Mouse (Mus musculus) heart, embryonic 13.5 days (tissue): ENCODE data around the gene Ndufa1. TPM values are rescaled to one million over a fixed set of nuclear protein-coding genes. Genes with fewer than 3 reads are reported as not detected.
A peak's percentile ranks its signal among the peaks of the same experiment; 100 is the strongest.
"Not testable (repeated sequence)": the region's sequence is repeated elsewhere in the genome, so short reads cannot be mapped to it uniquely, and the experiment has no call there.

Experiments
- ATAC-seq: fragments of 200-750 bp; cut with Nextera tagmentation; 2 replicates; pipeline ENCODE4 v1.8.0; 2017; ENCODE audit warnings: moderate TSS enrichment; ENCODE audit not compliant: insufficient number of reproducible peaks, low FRiP score, low TSS enrichment; ENCODE audit errors: extremely low read depth
- H3K27ac ChIP-seq: fragments of 300-500 bp; sonication (generic); replicated peaks from 2 replicates; pipeline ENCODE4 v1.5.1; 2015; ENCODE audit warnings: moderate library complexity, mild to moderate bottlenecking, inconsistent platforms
- H3K27me3 ChIP-seq: fragments of 300-500 bp; sonication (generic); replicated peaks from 2 replicates; pipeline ENCODE4 v1.6.1; 2015; ENCODE audit warnings: mild to moderate bottlenecking, inconsistent platforms
- H3K36me3 ChIP-seq: fragments of 300-500 bp; sonication (generic); 2 replicates; pipeline ENCODE4 v1.6.1; 2015; ENCODE audit warnings: mild to moderate bottlenecking, inconsistent platforms
- H3K4me1 ChIP-seq: fragments of 300-500 bp; sonication (generic); 2 replicates; pipeline ENCODE4 v1.6.1; 2015; ENCODE audit warnings: inconsistent platforms
- H3K4me2 ChIP-seq: fragments of 300-500 bp; sonication (generic); 2 replicates; pipeline ENCODE4 v1.6.1; 2015; ENCODE audit warnings: inconsistent platforms, mild to moderate bottlenecking, moderate library complexity
- H3K4me3 ChIP-seq: fragments of 300-500 bp; sonication (generic); 2 replicates; pipeline ENCODE4 v1.5.1; 2015; ENCODE audit warnings: moderate library complexity, mild to moderate bottlenecking, inconsistent platforms
- H3K9ac ChIP-seq: fragments of 300-500 bp; sonication (generic); 2 replicates; pipeline ENCODE4 v1.6.1; 2015; ENCODE audit warnings: inconsistent platforms, mild to moderate bottlenecking, moderate library complexity
- H3K9me3 ChIP-seq: fragments of 300-500 bp; sonication (generic); 2 replicates; pipeline ENCODE4 v1.6.1; 2016; ENCODE audit warnings: inconsistent platforms
- WGBS: fragments of 180-500 bp; shearing (Covaris S2); methylation state at CpG from one replicate; pipeline ENCODE4 v1.1.7; 2015; ENCODE audit warnings: mixed read lengths; 5-methylcytosine and 5-hydroxymethylcytosine counted together
- polyA plus RNA-seq: library from polyadenylated mRNA; unstranded; fragments of >200 nt; fragmentation: Nextera tagmentation; extraction: Ambion mirVana; gene quantifications from 2 replicates; pipeline ENCODE4 v1.2.1, GENCODE M21; 2015

Ndufa1 gene
- 659 and 790 TPM in 2 replicates for polyA plus RNA-seq

DNA sequence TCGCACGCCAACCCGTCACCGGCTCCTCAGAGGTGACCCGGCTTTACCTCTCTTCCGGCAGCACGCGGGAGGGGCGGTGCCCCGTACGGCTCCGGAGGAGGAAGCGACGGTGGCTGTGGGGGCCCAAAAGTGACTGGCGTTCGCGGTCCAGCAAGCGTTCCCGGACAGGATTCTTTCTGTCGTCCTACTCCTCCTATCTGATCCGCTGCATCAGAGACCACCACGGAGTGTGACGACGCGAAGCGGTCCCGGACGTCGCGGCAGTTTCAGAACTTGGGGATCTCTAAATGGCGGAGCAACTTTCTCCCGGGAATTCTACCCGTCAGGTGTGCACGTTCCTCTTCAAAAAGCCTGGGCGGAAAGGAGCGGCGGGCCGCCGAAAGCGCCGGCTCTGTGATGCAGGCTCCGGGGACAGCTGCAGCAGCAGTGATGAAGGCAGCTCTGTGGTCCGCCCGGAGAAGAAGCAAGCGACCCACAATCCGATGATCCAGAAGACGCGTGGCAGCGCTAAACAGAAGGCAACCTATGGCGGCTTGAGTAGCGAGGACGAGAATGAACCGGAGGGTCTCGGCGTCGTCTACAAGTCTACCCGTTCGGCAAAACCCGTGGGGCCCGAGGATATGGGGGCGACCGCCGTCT, at the start of gene Ndufa1, which contains the start of gene Rnf113a1:
Ndufa1 (minus strand) TSS at position 59 of the 639 bp plus-strand sequence.
Rnf113a1 (plus strand) TSS at position 141 of the 639 bp plus-strand sequence.
- H3K27me3 ChIP-seq, result no peaks in the 10 kb centered on the region
- peak within 1 kb of the TSS; percentile 80 for H3K9ac ChIP-seq
- H3K27ac ChIP-seq, result peak within 1 kb of the TSS; percentile 63
- H3K4me2 ChIP-seq, result peak within 1 kb of the TSS; percentile 79
- peaks cover 5% of the 10 kb centered on the region; the same call in 1 of the 2 replicates for H3K36me3 ChIP-seq
- H3K4me3 ChIP-seq, result peak within 1 kb of the TSS; percentile 66
- 9% methylated on average over 63 of the region's 63 CpGs for WGBS
- ATAC-seq, result peak; percentile 46; the same call in 1 of the 2 replicates
- no peaks in the 10 kb centered on the region for H3K9me3 ChIP-seq
- H3K4me1 ChIP-seq, result peaks cover 4% of the 10 kb centered on the region

DNA sequence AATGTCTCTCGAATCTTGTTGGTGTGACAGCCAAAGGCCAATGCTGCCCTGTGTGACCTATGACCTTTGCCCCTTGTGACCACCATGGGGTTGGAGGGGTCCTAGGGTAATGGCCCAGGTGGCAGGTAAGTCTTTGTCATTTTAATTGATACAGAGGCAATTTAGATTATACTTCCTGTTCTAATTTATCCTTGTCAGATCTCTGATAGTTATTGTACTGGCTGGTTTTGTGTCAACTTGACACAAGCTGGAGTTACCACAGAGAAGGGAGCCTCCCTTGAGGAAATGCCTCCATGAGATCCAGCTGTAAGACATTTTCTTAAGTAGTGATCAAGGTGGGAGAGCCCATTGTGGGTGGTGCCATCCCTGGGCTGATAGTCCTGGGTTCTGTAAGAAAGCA, 31.2 kb upstream of the Ndufa1 start, which contains the start of gene Rhox1:
Rhox1 (minus strand) TSS at position 101 of the 400 bp plus-strand sequence.
- not testable (repeated sequence) for H3K4me2 ChIP-seq, H3K4me3 ChIP-seq, H3K4me1 ChIP-seq, H3K36me3 ChIP-seq, H3K27ac ChIP-seq, ATAC-seq, H3K9ac ChIP-seq, H3K27me3 ChIP-seq, H3K9me3 ChIP-seq
- WGBS, result 53% methylated on average over 1 of the region's 1 CpGs

DNA sequence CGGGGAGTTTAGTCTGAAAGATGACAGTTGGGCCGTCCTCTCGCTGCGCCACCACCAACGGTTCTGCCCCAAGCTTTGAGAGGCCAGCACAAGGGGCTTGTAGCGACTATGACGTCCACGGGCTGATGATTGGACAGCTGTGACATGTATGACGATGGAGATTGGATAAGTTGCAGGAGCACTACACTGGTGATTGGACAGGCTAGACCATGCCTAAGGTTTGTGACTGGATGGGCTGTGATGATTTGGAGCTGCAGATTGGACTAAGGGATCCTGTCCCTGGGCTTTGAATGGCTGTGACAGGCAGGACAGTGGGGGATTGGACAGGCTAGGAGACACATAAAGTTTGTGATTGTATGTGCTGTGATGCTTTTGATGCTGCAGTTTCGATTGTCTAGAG, 20.0 kb upstream of the Ndufa1 start, which contains the start of gene Gm9:
Gm9 (minus strand) TSS at position 101 of the 400 bp plus-strand sequence.
- H3K4me1 ChIP-seq, result no peaks in the 10 kb centered on the region
- no peak within 1 kb of the TSS for H3K9ac ChIP-seq
- WGBS, result 85% methylated on average over 10 of the region's 10 CpGs
- no peaks in the 10 kb centered on the region for H3K36me3 ChIP-seq
- no peaks in the 10 kb centered on the region for H3K9me3 ChIP-seq
- H3K27ac ChIP-seq, result no peak within 1 kb of the TSS
- H3K4me2 ChIP-seq, result no peak within 1 kb of the TSS
- H3K4me3 ChIP-seq, result no peak within 1 kb of the TSS
- ATAC-seq, result no peak
- no peaks in the 10 kb centered on the region for H3K27me3 ChIP-seq

DNA sequence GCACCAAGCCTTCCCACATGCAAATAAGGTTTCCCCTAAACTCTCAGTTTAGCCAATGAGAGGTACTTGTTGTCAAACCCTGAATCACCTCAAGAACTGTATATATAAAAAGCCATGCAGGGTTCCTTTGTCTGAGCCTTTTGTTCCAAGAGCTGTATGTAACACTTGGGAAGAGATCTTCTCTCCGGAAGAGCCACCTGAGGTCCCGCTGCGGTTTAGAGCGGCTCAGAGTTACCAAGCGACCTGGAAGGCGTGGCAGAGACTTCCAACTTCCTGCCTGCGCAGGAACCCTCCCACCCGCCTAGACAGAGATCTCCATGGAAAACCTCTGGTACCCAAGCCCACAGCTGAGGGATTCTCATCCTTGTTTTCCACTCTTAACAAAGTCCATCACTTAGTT, 7.7 kb upstream of the Ndufa1 start:
- Histone ChIP-seq H3K9me3 (no peaks in the 10 kb centered on the region), H3K36me3 (no peaks in the 10 kb centered on the region), H3K27me3 (no peaks in the 10 kb centered on the region), H3K27ac (no peak overlapping the region), H3K4me2 (no peak overlapping the region), H3K9ac (no peak overlapping the region), H3K4me3 (no peak overlapping the region), H3K4me1 (no peaks in the 10 kb centered on the region)
- WGBS, result 52% methylated on average over 8 of the region's 8 CpGs
- ATAC-seq, result no peak

DNA sequence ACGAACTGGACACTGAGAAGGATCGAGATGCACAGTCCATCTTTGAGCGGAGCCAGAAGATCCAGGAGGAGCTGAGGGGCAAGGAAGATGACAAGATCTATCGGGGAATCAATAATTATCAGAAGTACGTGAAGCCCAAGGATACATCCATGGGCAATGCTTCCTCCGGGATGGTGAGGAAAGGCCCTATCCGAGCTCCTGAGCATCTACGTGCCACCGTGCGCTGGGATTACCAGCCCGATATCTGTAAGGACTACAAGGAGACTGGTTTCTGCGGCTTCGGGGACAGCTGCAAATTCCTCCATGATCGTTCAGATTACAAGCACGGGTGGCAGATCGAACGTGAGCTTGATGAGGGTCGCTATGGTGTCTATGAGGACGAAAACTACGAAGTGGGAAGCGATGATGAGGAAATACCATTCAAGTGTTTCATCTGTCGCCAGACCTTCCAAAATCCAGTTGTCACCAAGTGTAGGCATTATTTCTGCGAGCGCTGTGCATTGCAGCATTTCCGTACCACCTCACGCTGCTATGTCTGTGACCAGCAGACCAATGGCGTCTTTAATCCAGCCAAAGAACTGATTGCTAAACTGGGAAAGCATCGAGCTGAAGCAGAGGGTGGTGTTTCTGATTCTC, 899 bp upstream of the Ndufa1 start:
- no peak overlapping the region for H3K27ac ChIP-seq

DNA sequence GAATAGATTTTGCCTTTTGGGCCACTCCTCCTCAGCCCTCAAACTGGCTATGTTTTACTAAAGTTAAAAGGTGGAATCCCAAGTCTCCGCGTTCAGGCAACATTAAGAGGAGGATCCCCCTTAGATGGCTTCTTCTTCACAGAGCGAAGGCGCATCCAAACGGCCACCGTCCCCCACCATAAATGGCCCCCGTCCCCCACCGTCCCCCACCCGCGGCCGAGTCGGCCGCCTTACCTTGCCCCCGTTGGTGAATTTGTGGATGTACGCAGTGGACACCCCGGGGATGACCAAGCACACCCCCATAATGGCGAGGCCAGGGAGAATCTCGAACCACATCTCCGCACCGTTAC, 233 bp downstream of the Ndufa1 start:
- H3K4me2 ChIP-seq, result peak overlapping the region; percentile 79
- H3K27me3 ChIP-seq, result no peaks in the 10 kb centered on the region
- ATAC-seq, result no peak
- no peak overlapping the region for H3K27ac ChIP-seq
- WGBS, result 11% methylated on average over 20 of the region's 20 CpGs
- H3K4me1 ChIP-seq, result peaks cover 4% of the 10 kb centered on the region
- H3K9ac ChIP-seq, result peak overlapping the region; percentile 80
- H3K4me3 ChIP-seq, result peak overlapping the region; percentile 66
- H3K9me3 ChIP-seq, result no peaks in the 10 kb centered on the region
- peaks cover 5% of the 10 kb centered on the region; the same call in 1 of the 2 replicates for H3K36me3 ChIP-seq

More for the DNA sequence above, 899 bp upstream of the Ndufa1 start:
- no peak for ATAC-seq
- 18% methylated on average over 28 of the region's 28 CpGs for WGBS
- Histone ChIP-seq H3K9me3 (no peaks in the 10 kb centered on the region), H3K27me3 (no peaks in the 10 kb centered on the region), H3K9ac (peak overlapping the region; percentile 80), H3K4me2 (peak overlapping the region; percentile 79), H3K4me1 (peaks cover 4% of the 10 kb centered on the region), H3K36me3 (peaks cover 5% of the 10 kb centered on the region; the same call in 1 of the 2 replicates), H3K4me3 (peak overlapping the region; percentile 66)

DNA sequence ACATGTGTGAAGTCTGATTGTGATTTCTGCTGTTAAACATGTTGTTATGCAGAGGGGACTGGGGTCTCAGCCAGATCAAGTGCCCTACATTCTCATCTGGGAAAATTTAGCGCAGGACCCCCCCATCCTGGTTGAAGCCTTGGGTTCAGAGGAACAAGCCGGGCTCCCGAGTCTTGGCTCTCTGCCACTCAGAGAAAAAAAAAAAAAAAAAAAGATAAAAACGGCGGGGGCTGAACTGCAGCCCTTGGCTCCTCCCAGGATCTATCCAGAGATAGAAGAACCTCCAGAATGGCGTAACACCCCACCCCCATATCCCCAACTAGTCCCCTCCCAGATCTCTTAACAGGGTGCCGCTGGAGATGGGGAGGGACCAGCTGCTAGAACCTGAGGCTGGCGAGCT, 6.6 kb downstream of the Ndufa1 start:
- H3K4me3 ChIP-seq, H3K36me3 ChIP-seq, H3K27me3 ChIP-seq, H3K27ac ChIP-seq, H3K9me3 ChIP-seq, H3K4me1 ChIP-seq, ATAC-seq, H3K9ac ChIP-seq: not testable (repeated sequence)
- WGBS, result 47% methylated on average over 7 of the region's 8 CpGs
- peak overlapping the region; percentile 54 for H3K4me2 ChIP-seq

DNA sequence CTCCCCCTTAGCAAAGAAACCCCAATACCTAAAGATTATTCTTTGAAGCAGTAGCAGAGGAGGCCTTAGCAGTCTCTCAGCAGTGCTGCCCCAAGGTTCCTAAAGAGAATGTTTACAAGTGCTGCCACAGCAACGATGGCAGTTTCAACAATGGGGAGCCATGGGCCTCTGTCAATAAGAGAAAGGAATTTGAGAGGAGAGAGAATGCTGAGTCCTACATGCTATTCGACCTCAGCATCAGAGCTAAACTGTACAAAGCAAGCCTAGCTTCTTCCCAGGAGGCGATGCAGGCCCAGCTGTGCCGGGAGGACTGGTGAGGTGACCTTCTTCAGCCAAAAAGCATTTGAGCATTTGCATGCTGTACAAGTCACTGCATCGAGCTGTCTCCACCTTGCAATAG, 22.2 kb downstream of the Ndufa1 start, which contains the start of gene Akap14:
Akap14 (minus strand) TSS at position 101 of the 400 bp plus-strand sequence.
- no peaks in the 10 kb centered on the region for H3K36me3 ChIP-seq
- 46% methylated on average over 5 of the region's 5 CpGs for WGBS
- no peak for ATAC-seq
- no peaks in the 10 kb centered on the region for H3K27me3 ChIP-seq
- no peak within 1 kb of the TSS for H3K9ac ChIP-seq
- H3K4me2 ChIP-seq, result no peak within 1 kb of the TSS
- no peaks in the 10 kb centered on the region for H3K9me3 ChIP-seq
- no peaks in the 10 kb centered on the region for H3K4me1 ChIP-seq
- no peak within 1 kb of the TSS for H3K4me3 ChIP-seq
- H3K27ac ChIP-seq, result no peak within 1 kb of the TSS

DNA sequence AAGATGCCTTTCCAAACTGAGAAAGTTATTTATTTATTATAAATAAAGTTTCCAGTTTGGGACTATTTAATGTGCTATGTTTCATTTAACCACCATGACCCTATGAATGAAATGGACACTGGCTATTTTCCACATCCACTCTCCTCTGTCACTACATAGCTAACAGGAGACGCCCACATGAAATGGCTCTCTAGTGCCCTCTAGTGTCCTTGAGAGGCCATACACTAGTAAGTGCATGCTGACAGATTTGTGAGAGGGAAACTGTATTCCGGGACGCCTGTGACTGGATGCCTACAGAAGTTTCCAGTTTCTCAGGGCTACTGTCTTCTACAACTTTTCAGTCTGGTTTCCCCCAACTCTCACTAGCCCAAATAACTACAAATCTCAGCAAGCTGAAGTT, 23.9 kb downstream of the Ndufa1 start:
- Histone ChIP-seq H3K36me3 (no peaks in the 10 kb centered on the region), H3K4me3 (no peak overlapping the region), H3K9ac (no peak overlapping the region), H3K27ac (no peak overlapping the region), H3K4me1 (no peaks in the 10 kb centered on the region), H3K9me3 (no peaks in the 10 kb centered on the region), H3K27me3 (peaks cover 4% of the 10 kb centered on the region; the same call in 1 of the 2 replicates), H3K4me2 (no peak overlapping the region)
- no peak for ATAC-seq
- 22% methylated on average over 3 of the region's 3 CpGs for WGBS

DNA sequence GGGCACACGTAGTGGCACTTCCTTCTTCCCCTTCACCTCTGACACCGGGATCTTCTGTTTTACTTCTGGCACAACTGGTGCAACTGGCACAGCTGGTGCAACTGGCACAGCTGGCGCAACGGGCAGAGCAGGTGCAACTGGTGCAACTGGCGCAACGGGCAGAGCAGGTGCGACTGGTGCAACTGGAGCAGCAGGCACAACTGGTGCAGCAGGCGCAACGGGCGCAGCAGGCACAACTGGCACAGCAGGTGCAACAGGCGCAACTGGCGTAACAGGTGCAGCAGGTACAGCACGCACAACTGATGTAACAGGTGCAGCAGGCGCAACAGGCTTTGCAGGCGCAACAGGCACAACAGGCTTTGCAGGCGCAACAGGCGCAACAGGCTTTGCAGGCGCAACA, 27.8 kb downstream of the Ndufa1 start:
- Histone ChIP-seq H3K27ac (no peak overlapping the region), H3K36me3 (no peaks in the 10 kb centered on the region), H3K27me3 (peaks cover 4% of the 10 kb centered on the region; the same call in 1 of the 2 replicates), H3K9me3 (no peaks in the 10 kb centered on the region), H3K9ac (no peak overlapping the region), H3K4me3 (no peak overlapping the region), H3K4me2 (no peak overlapping the region), H3K4me1 (no peaks in the 10 kb centered on the region)
- no peak for ATAC-seq
- 66% methylated on average over 18 of the region's 18 CpGs for WGBS

DNA sequence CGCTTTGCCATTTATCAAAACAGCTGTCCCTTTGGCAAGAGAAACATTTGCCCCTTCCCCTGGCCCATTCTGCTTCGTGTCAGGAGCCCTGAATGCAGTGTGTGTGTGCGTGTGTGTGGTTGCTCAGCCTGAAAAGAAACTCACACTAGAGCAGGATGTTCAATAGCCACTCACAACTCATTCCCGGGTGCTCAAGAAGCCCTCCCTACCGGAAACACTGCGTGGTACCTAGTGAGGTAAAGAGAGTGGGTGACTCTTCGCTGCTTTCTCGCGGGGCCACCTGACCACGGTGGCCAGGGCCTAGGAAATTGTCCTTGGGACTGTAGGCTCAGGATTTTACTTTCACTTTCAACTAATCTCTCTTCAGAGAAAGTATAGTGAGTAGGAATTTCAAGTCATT, 29.8 kb downstream of the Ndufa1 start:
- no peaks in the 10 kb centered on the region for H3K9me3 ChIP-seq
- H3K4me3 ChIP-seq, result no peak overlapping the region
- H3K4me2 ChIP-seq, result no peak overlapping the region
- no peak for ATAC-seq
- no peaks in the 10 kb centered on the region for H3K4me1 ChIP-seq
- peaks cover 4% of the 10 kb centered on the region; the same call in 1 of the 2 replicates for H3K27me3 ChIP-seq
- no peak overlapping the region for H3K27ac ChIP-seq
- H3K9ac ChIP-seq, result no peak overlapping the region
- H3K36me3 ChIP-seq, result no peaks in the 10 kb centered on the region
- WGBS, result 75% methylated on average over 10 of the region's 10 CpGs
